Mouse (Mus musculus) olfactory bulb, adult 2 months (tissue): Measurements from ENCODE around the gene Pom121. TPM values are rescaled to one million over a fixed set of nuclear protein-coding genes. Genes with fewer than 3 reads are reported as not detected.

Experiments used
- H3K27ac ChIP-seq: fragments of 200-500 bp; 2 replicates; pipeline ENCODE4 v1.5.1; 2012; ENCODE audit warnings: low read depth, low read length; ENCODE audit not compliant: insufficient read depth
- H3K4me1 ChIP-seq: fragments of 200-500 bp; 2 replicates; pipeline ENCODE4 v1.6.1; 2012; ENCODE audit warnings: low read length; ENCODE audit not compliant: control insufficient read depth, insufficient read depth
- H3K4me3 ChIP-seq: fragments of 200-500 bp; 2 replicates; pipeline ENCODE4 v1.5.1; 2012; ENCODE audit warnings: mild to moderate bottlenecking, low read depth, low read length, moderate library complexity; ENCODE audit not compliant: insufficient read depth
- CTCF ChIP-seq: fragments of 200-500 bp; IDR thresholded peaks from 2 replicates; pipeline ENCODE4 v1.5.1; 2012; ENCODE audit warnings: low read depth, mild to moderate bottlenecking, low read length, moderate library complexity; ENCODE audit not compliant: insufficient read depth
- POLR2A ChIP-seq: fragments of 200-500 bp; IDR thresholded peaks from 2 replicates; pipeline ENCODE4 v1.6.1; 2012; ENCODE audit warnings: mild to moderate bottlenecking, low read depth, low read length, moderate library complexity; ENCODE audit not compliant: insufficient read depth
- WGBS: fragments of 180-500 bp; shearing (Covaris S2); methylation state at CpG from one replicate; pipeline ENCODE4 v1.1.7; 2018; 5-methylcytosine and 5-hydroxymethylcytosine counted together
- polyA plus RNA-seq: library from polyadenylated mRNA; stranded (reverse); fragments of >200 nt; gene quantifications from 2 replicates; pipeline ENCODE4 v1.2.4, GENCODE M21; 2012; ENCODE audit warnings: low replicate concordance; ENCODE audit not compliant: missing spikeins, insufficient read depth, insufficient read length

Pom121 gene
- polyA plus RNA-seq, 1 experiment = not detected

DNA sequence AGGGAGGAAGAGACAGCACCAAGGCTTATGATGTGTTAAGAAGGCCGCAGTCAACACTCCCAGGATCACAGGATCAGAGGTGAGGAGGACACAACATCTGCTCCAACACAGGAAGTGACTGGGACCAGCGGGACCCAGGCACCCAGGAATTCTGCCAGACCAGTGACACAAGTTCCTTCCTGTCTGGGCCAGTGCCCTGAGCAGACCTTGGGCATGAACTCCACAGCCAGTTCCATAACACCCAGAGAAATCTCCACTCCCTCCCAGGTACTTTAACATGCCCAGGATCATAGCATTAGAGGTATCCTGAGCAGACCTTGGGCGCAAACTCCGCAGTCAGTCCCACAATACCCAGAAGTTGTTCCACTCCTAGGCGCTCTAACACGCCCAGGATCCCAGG lies 63.2 kb downstream of the Pom121 start:
- 90% methylated on average over 6 of the region's 6 CpGs for WGBS
- no peak overlapping the region for H3K4me3 ChIP-seq
- H3K27ac ChIP-seq = no peak overlapping the region
- no peaks in the 10 kb centered on the region for H3K4me1 ChIP-seq
- no peak for TF ChIP-seq POLR2A
- no peak for TF ChIP-seq CTCF

GRCm38 (mm10) chr5:135330201-135330600 lies 64.1 kb downstream of the Pom121 start:
- no peak overlapping the region for H3K27ac ChIP-seq
- TF ChIP-seq POLR2A (no peak), CTCF (no peak)
- H3K4me3 ChIP-seq = no peak overlapping the region
- 88% methylated on average over 5 of the region's 5 CpGs for WGBS
- no peaks in the 10 kb centered on the region for H3K4me1 ChIP-seq

DNA sequence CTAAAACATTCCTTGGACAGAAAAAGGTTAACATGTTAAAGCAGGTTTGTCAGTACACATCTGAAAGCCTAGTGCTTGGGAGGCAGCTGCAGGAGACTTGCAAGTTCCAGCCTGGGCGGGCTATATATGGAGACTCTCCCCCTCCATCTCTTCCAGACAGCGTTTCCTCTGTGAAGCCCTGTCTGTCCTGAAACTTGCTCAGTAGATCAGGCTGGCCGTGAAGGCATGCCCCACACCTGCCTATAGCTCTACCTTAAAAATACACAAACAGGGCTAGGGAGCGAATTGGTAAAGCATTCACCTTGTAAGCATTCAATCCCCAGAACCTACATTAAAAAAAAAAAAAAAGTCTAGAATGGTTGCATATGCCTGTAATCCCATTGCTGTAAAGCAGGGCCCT lies 64.9 kb downstream of the Pom121 start:
- WGBS = 92% methylated on average over 4 of the region's 4 CpGs
- H3K27ac ChIP-seq = no peak overlapping the region
- H3K4me3 ChIP-seq = no peak overlapping the region
- no peaks in the 10 kb centered on the region for H3K4me1 ChIP-seq
- no peak for TF ChIP-seq POLR2A
- no peak for TF ChIP-seq CTCF

Other genes with a start within 250 kb of the Pom121 start
- not detected in 2 replicates for gene Tbl2, start 244.9 kb downstream of the Pom121 start, polyA plus RNA-seq
- gene Bcl7b, start 226.3 kb downstream of the Pom121 start, polyA plus RNA-seq = not detected in 2 replicates
- 147 TPM in 1 of 2 replicates, not detected in the other for gene Baz1b, start 207.3 kb downstream of the Pom121 start, polyA plus RNA-seq
- not detected in 2 replicates for gene Fzd9, start 143.3 kb downstream of the Pom121 start, polyA plus RNA-seq
- gene Fkbp6, start 44.5 kb downstream of the Pom121 start, polyA plus RNA-seq = not detected in 2 replicates
- not detected in 2 replicates for gene Trim50, start 41.3 kb downstream of the Pom121 start, polyA plus RNA-seq
- not detected in 2 replicates for gene Nsun5, start 24.6 kb downstream of the Pom121 start, polyA plus RNA-seq
- gene Hip1, start 150.6 kb upstream of the Pom121 start, polyA plus RNA-seq = 69.9 TPM in 1 of 2 replicates, not detected in the other
- not detected in 2 replicates for gene Ccl26, start 169.0 kb upstream of the Pom121 start, polyA plus RNA-seq
- gene Ccl24, start 178.5 kb upstream of the Pom121 start, polyA plus RNA-seq = not detected in 2 replicates
- not detected in 2 replicates for gene Rhbdd2, start 238.1 kb upstream of the Pom121 start, polyA plus RNA-seq